Mouse (Mus musculus) neural tube, embryonic 14.5 days (tissue): ENCODE data around the gene Mefv. TPM values are rescaled to one million over a fixed set of nuclear protein-coding genes. Genes with fewer than 3 reads are reported as not detected.

Source experiments
- ATAC-seq: fragments of 200-750 bp; cut with Nextera tagmentation; 2 replicates; pipeline ENCODE4 v1.8.0; 2017; ENCODE audit warnings: low read depth, mild to moderate bottlenecking, moderate TSS enrichment, moderate library complexity
- H3K27ac ChIP-seq: fragments of 300-500 bp; sonication (generic); 2 replicates; pipeline ENCODE4 v1.5.1; 2014; ENCODE audit warnings: low read depth, mild to moderate bottlenecking, control low read depth, low read length, moderate library complexity, mixed read lengths
- H3K27me3 ChIP-seq: fragments of 300-500 bp; sonication (generic); 2 replicates; pipeline ENCODE4 v1.6.1; 2014; ENCODE audit warnings: low read length; ENCODE audit not compliant: control insufficient read depth, insufficient read depth
- H3K36me3 ChIP-seq: fragments of 300-500 bp; sonication (generic); 2 replicates; pipeline ENCODE4 v1.6.1; 2014; ENCODE audit warnings: low read length, mixed read lengths; ENCODE audit not compliant: control insufficient read depth, insufficient read depth
- H3K4me1 ChIP-seq: fragments of 300-500 bp; sonication (generic); 2 replicates; pipeline ENCODE4 v1.6.1; 2014; ENCODE audit warnings: low read length; ENCODE audit not compliant: control insufficient read depth, insufficient read depth
- H3K4me2 ChIP-seq: fragments of 300-500 bp; sonication (generic); 2 replicates; pipeline ENCODE4 v1.6.1; 2014; ENCODE audit warnings: mild to moderate bottlenecking, low read depth, low read length, control low read depth
- H3K4me3 ChIP-seq: fragments of 300-500 bp; sonication (generic); 2 replicates; pipeline ENCODE4 v1.5.1; 2014; ENCODE audit warnings: low read depth, low read length, control low read depth, mixed read lengths
- H3K9ac ChIP-seq: fragments of 300-500 bp; sonication (generic); replicated peaks from 2 replicates; pipeline ENCODE4 v1.6.1; 2014; ENCODE audit warnings: low read depth, mild to moderate bottlenecking, control low read depth, low read length, mixed read lengths
- H3K9me3 ChIP-seq: fragments of 300-500 bp; sonication (generic); 2 replicates; pipeline ENCODE4 v1.6.1; 2016; ENCODE audit warnings: low read length; ENCODE audit not compliant: control insufficient read depth
- WGBS: fragments of 180-500 bp; shearing (Covaris S2); extraction: QIAGEN DNeasy Blood & Tissue Kit; methylation state at CpG from one replicate; pipeline ENCODE4 v1.1.7; 2014; 5-methylcytosine and 5-hydroxymethylcytosine counted together
- polyA plus RNA-seq: library from polyadenylated mRNA; unstranded; fragments of >200 nt; fragmentation: Nextera tagmentation; extraction: Ambion mirVana; gene quantifications from 2 replicates; pipeline ENCODE4 v1.2.1, GENCODE M21; 2014

Gene Mefv
- not detected in 2 replicates for polyA plus RNA-seq

- no peak for ATAC-seq
- H3K36me3 ChIP-seq, result no peaks in the 10 kb centered on the region
Observed at GRCm38 (mm10) chr16:3717980-3718379, at the start of gene Mefv. Gene Mefv, minus strand, starts transcription at chr16:3718097.

GRCm38 (mm10) chr16:3748976-3749375 is 31.1 kb upstream of the Mefv start:
- H3K9me3 ChIP-seq, result peaks cover 17% of the 10 kb centered on the region; the same call in 1 of the 2 replicates
- WGBS, result 100% methylated on average over 3 of the region's 3 CpGs

More at GRCm38 (mm10) chr16:3717980-3718379, at the start of gene Mefv:
- no peak within 1 kb of the TSS for H3K4me2 ChIP-seq
- H3K4me1 ChIP-seq, result no peaks in the 10 kb centered on the region
- WGBS, result 93% methylated on average over 6 of the region's 6 CpGs
- no peaks in the 10 kb centered on the region for H3K27me3 ChIP-seq
- H3K9ac ChIP-seq, result no peak within 1 kb of the TSS
- H3K9me3 ChIP-seq, result no peaks in the 10 kb centered on the region
- H3K27ac ChIP-seq, result no peak within 1 kb of the TSS
- no peak within 1 kb of the TSS for H3K4me3 ChIP-seq

GRCm38 (mm10) chr16:3745656-3746055 is 27.8 kb upstream of the Mefv start:
- Histone ChIP-seq H3K4me3 (peak overlapping the region; percentile 69; the same call in 1 of the 2 replicates), H3K4me2 (peak overlapping the region; percentile 92), H3K9ac (no peak overlapping the region), H3K36me3 (peaks cover 28% of the 10 kb centered on the region), H3K4me1 (peaks cover 17% of the 10 kb centered on the region), H3K27me3 (no peaks in the 10 kb centered on the region), H3K27ac (no peak overlapping the region), H3K9me3 (peaks cover 17% of the 10 kb centered on the region; the same call in 1 of the 2 replicates)
- ATAC-seq, result no peak
- 92% methylated on average over 4 of the region's 4 CpGs for WGBS

More at GRCm38 (mm10) chr16:3748976-3749375, 31.1 kb upstream of the Mefv start:
- H3K4me2 ChIP-seq, result no peak overlapping the region
- no peaks in the 10 kb centered on the region for H3K27me3 ChIP-seq
- H3K9ac ChIP-seq, result no peak overlapping the region
- H3K36me3 ChIP-seq, result peaks cover 35% of the 10 kb centered on the region
- H3K4me1 ChIP-seq, result peaks cover 14% of the 10 kb centered on the region
- no peak for ATAC-seq
- H3K4me3 ChIP-seq, result no peak overlapping the region
- H3K27ac ChIP-seq, result no peak overlapping the region

GRCm38 (mm10) chr16:3744186-3744700 is 26.3 kb upstream of the Mefv start:
- Histone ChIP-seq H3K27me3 (no peaks in the 10 kb centered on the region), H3K36me3 (peaks cover 15% of the 10 kb centered on the region), H3K4me3 (peak overlapping the region; percentile 69), H3K9me3 (peaks cover 11% of the 10 kb centered on the region; the same call in 1 of the 2 replicates), H3K27ac (peak overlapping the region; percentile 90), H3K4me2 (peak overlapping the region; percentile 92), H3K4me1 (peaks cover 17% of the 10 kb centered on the region), H3K9ac (peak overlapping the region; percentile 65)
- ATAC-seq, result peak; percentile 64
- under 1% methylated on average over 32 of the region's 32 CpGs for WGBS

GRCm38 (mm10) chr16:3743503-3744185 is 25.7 kb upstream of the Mefv start, which contains the start of gene Zfp263:
Gene Zfp263, plus strand, starts transcription at chr16:3744093.
- H3K4me1 ChIP-seq, result peaks cover 17% of the 10 kb centered on the region
- ATAC-seq, result peak; percentile 99
- H3K4me2 ChIP-seq, result peak within 1 kb of the TSS; percentile 92
- H3K36me3 ChIP-seq, result peaks cover 9% of the 10 kb centered on the region; the same call in 1 of the 2 replicates
- no peaks in the 10 kb centered on the region for H3K27me3 ChIP-seq
- H3K27ac ChIP-seq, result peak within 1 kb of the TSS; percentile 90
- under 1% methylated on average over 42 of the region's 42 CpGs for WGBS
- peak within 1 kb of the TSS; percentile 69 for H3K4me3 ChIP-seq
- H3K9ac ChIP-seq, result peak within 1 kb of the TSS; percentile 65
- 0 out of 2 replicates have a peak, but pooled peaks cover 6% of the 10 kb centered on the region for H3K9me3 ChIP-seq

GRCm38 (mm10) chr16:3742466-3742865 is 24.6 kb upstream of the Mefv start:
- Histone ChIP-seq H3K27me3 (no peaks in the 10 kb centered on the region), H3K4me1 (peaks cover 17% of the 10 kb centered on the region), H3K4me3 (no peak overlapping the region), H3K4me2 (no peak overlapping the region), H3K36me3 (no peaks in the 10 kb centered on the region), H3K27ac (peak overlapping the region; percentile 90; the same call in 1 of the 2 replicates), H3K9me3 (no peaks in the 10 kb centered on the region), H3K9ac (no peak overlapping the region)
- WGBS, result over 99% methylated on average over 6 of the region's 6 CpGs
- no peak for ATAC-seq

- no peak overlapping the region for H3K4me2 ChIP-seq
- H3K27me3 ChIP-seq, result no peaks in the 10 kb centered on the region
- H3K36me3 ChIP-seq, result no peaks in the 10 kb centered on the region
- no peak overlapping the region for H3K27ac ChIP-seq
- WGBS, result 59% methylated on average over 1 of the region's 1 CpGs
- H3K9me3 ChIP-seq, result no peaks in the 10 kb centered on the region
- no peak overlapping the region for H3K9ac ChIP-seq
- H3K4me1 ChIP-seq, result no peaks in the 10 kb centered on the region
- no peak for ATAC-seq
- no peak overlapping the region for H3K4me3 ChIP-seq
Observed at GRCm38 (mm10) chr16:3733198-3733732, 15.4 kb upstream of the Mefv start.

- Histone ChIP-seq H3K9me3 (no peaks in the 10 kb centered on the region), H3K9ac (no peak overlapping the region), H3K27me3 (no peaks in the 10 kb centered on the region), H3K4me1 (no peaks in the 10 kb centered on the region), H3K4me3 (no peak overlapping the region), H3K27ac (no peak overlapping the region), H3K4me2 (no peak overlapping the region), H3K36me3 (no peaks in the 10 kb centered on the region)
- WGBS, result 93% methylated on average over 4 of the region's 4 CpGs
- no peak for ATAC-seq
Observed at GRCm38 (mm10) chr16:3732612-3733011, 14.7 kb upstream of the Mefv start.
